ENCODE assay signal across 25 mouse cellular contexts in the genomic region with DNA sequence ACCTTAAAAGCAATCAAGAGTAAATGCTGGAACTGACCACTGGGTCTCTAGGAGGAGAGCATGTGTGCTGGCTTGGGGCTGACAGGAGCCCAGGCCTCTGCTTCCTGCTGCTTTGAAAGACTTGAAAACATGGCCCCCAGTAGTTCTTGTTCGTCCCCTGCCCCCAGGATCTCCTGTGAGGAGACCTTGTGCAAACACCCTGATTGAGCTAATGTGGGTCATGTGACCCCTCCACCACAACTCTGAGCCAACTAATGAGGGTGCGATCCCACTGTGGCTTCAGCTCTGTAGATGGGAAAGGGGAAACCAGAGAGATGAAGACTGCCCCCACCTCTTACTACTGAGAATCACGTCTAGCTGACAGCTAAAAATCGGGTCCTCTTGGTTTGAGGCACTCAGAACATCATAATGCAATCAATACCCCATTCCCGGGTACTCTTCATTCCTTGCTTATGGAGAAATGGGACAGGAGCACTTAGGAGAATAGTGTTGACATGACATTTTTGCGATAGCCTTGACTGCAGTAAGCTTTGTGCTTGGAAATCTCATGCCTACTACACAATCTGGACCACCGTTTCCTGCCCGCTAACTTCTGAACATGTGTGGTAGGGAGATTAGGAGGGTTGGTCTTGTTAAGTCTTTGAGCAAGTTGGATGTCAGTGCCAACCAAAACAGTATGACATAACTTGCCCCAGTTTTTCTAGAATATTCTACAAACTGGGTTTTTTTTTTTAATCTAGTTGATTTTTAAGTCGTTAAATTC.
DNase-seq lines count a peak whose midpoint lies in the region; ATAC-seq and TF ChIP-seq lines count a peak whose summit lies in the region.
"Had no signal": no experiment of that assay in that cellular context is flagged by ENCODE, and none has a peak within 500 bp of the region (broad histone marks: within the 10 kb centered on the region; RNA-seq: fewer than 3 reads in every experiment).

No protein-coding gene starts in this region.

- H3K9ac ChIP-seq in heart, embryonic 16.5 days (ENCODE audit: low read length): no peak overlapping the region
- H3K9ac ChIP-seq in MEL (ENCODE audit: control insufficient read depth, low read depth, low read length, poor library complexity, severe bottlenecking): no peak overlapping the region
- H3K9ac ChIP-seq: forebrain, embryonic 12.5 days; midbrain, embryonic 15.5 days; neural tube, embryonic 15.5 days; stomach, embryonic 15.5 days had no signal

- peak in 1 of 2 experiments; percentile 36; a peak in 2 of 4 replicates for TF ChIP-seq EP300 in MEL (IDR thresholded peaks at IDR 0.05; ENCODE audit: low read depth in 1 of 2, low read length in 2 of 2)

- peak; percentile 40 for ATAC-seq in frontal cortex, adult (ENCODE audit: low TSS enrichment)
- peak; percentile 66 for ATAC-seq in heart, embryonic 16.5 days (replicated peaks; ENCODE audit: extremely low read depth, insufficient read depth, low FRiP score)
- ATAC-seq in megakaryocyte progenitor cell, adult 5-6 weeks (replicated peaks; ENCODE audit: poor library complexity): peak; percentile 93
- ATAC-seq: hindbrain, postnatal 0 days; intestine, postnatal 0 days; midbrain, embryonic 15.5 days had no signal

- TF ChIP-seq RAD21 in MEL (IDR thresholded peaks at IDR 0.05; ENCODE audit: low read depth, low read length): no peak

- no peaks in the 10 kb centered on the region for H3K27me3 ChIP-seq in heart, embryonic 16.5 days (ENCODE audit: control insufficient read depth, insufficient read depth, low read length)
- H3K27me3 ChIP-seq in MEL (ENCODE audit: control insufficient read depth in 1 of 2, insufficient read depth in 2 of 2, low read length in 2 of 2): peaks cover 7 to 10% of the 10 kb centered on the region in 2 experiments
- H3K27me3 ChIP-seq: forebrain, embryonic 12.5 days; midbrain, embryonic 15.5 days; neural tube, embryonic 15.5 days; stomach, embryonic 15.5 days had no signal

- H3K4me2 ChIP-seq in heart, embryonic 16.5 days (ENCODE audit: low read depth, low read length): no peak overlapping the region
- H3K4me2 ChIP-seq: forebrain, embryonic 12.5 days; midbrain, embryonic 15.5 days; neural tube, embryonic 15.5 days; stomach, embryonic 15.5 days had no signal

- DNase-seq in frontal cortex, postnatal 25 days (ENCODE audit: low spot score in 2 of 2): no peak
- DNase-seq in heart, postnatal 10 days: no peak
- DNase-seq in MEL (ENCODE audit: low read depth, low spot score): peak; percentile 56
- no peak for DNase-seq in urinary bladder, postnatal 10 days (ENCODE audit: low spot score)
- DNase-seq: adrenal gland, postnatal 25 days; cerebellum, adult 18-20 months; cerebellum, postnatal 36 days; gastrocnemius, postnatal 25 days; lung, adult 18-20 months; lung, postnatal 14 days; right cerebral cortex, postnatal 14 days; thymus, adult 18-20 months had no signal

- H3K79me2 ChIP-seq in MEL (ENCODE audit: control insufficient read depth, insufficient read depth, low read length, poor library complexity): no peaks in the 10 kb centered on the region

- no peak for TF ChIP-seq POLR2A in MEL (IDR thresholded peaks at IDR 0.05; ENCODE audit: control insufficient read depth in 1 of 2, insufficient read depth in 1 of 2, low read depth in 1 of 2, low read length in 2 of 2, poor library complexity in 1 of 2)

- no peak overlapping the region for H3K4me3 ChIP-seq in heart, embryonic 16.5 days (ENCODE audit: low read length)
- H3K4me3 ChIP-seq in MEL (ENCODE audit: control insufficient read depth in 1 of 2, insufficient read depth in 1 of 2, low read depth in 2 of 2, low read length in 2 of 2): no peak overlapping the region
- H3K4me3 ChIP-seq: forebrain, embryonic 12.5 days; hindbrain, embryonic 10.5 days; megakaryocyte, embryonic 14.5 days; midbrain, embryonic 15.5 days; myocyte; neural tube, embryonic 15.5 days; stomach, embryonic 15.5 days had no signal

- 54% methylated on average over 9 of the region's 9 CpGs for WGBS in heart, embryonic 16.5 days

- intact Hi-C loops in heart, postnatal 10 days (cut with DNase I): loop anchor here (10.0 kb wide), 1 partner anchor 257 kb away; no protein-coding TSS in a partner anchor

- no peak overlapping the region for H3K27ac ChIP-seq in heart, embryonic 16.5 days (ENCODE audit: low read length)
- no peak overlapping the region for H3K27ac ChIP-seq in MEL (ENCODE audit: control insufficient read depth, low read depth, low read length)
- H3K27ac ChIP-seq: forebrain, embryonic 12.5 days; hindbrain, embryonic 10.5 days; hindbrain, postnatal 0 days; midbrain, embryonic 15.5 days; neural tube, embryonic 15.5 days; stomach, embryonic 15.5 days had no signal

- peaks cover 20% of the 10 kb centered on the region for H3K4me1 ChIP-seq in heart, embryonic 16.5 days (ENCODE audit: control insufficient read depth, insufficient read depth, low read length)
- H3K4me1 ChIP-seq in MEL (ENCODE audit: control insufficient read depth in 1 of 2, insufficient read depth in 2 of 2, low read length in 2 of 2): no peaks in the 10 kb centered on the region
- H3K4me1 ChIP-seq: forebrain, embryonic 12.5 days had no signal

- no peaks in the 10 kb centered on the region for H3K36me3 ChIP-seq in heart, embryonic 16.5 days (ENCODE audit: control insufficient read depth, insufficient read depth)
- H3K36me3 ChIP-seq in MEL (ENCODE audit: control insufficient read depth in 1 of 2, insufficient read depth in 2 of 2, low read length in 2 of 2): no peaks in the 10 kb centered on the region
- H3K36me3 ChIP-seq: forebrain, embryonic 12.5 days; G1E; hindbrain, embryonic 10.5 days; midbrain, embryonic 15.5 days; neural tube, embryonic 15.5 days; stomach, embryonic 15.5 days had no signal

- H3K9me3 ChIP-seq in heart, embryonic 16.5 days (replicated peaks; ENCODE audit: control insufficient read depth, low read length): no peaks in the 10 kb centered on the region
- H3K9me3 ChIP-seq in MEL (replicated peaks; ENCODE audit: insufficient read depth, low read length): no peaks in the 10 kb centered on the region
- H3K9me3 ChIP-seq: forebrain, embryonic 12.5 days; G1E; hindbrain, embryonic 10.5 days; megakaryocyte, embryonic 14.5 days; midbrain, embryonic 15.5 days; neural tube, embryonic 15.5 days; stomach, embryonic 15.5 days had no signal

- no peak for TF ChIP-seq CTCF in MEL (IDR thresholded peaks at IDR 0.05 in 2 of 3, conservative IDR thresholded peaks at IDR 0.05 in 1 of 3; ENCODE audit: control insufficient read depth in 1 of 3, insufficient read depth in 1 of 3, low read depth in 2 of 3, low read length in 3 of 3, poor library complexity in 1 of 3, severe bottlenecking in 1 of 3)

TF ChIP-seq in MEL, 35 proteins besides CTCF, POLR2A, EP300 and RAD21:
- TF ChIP-seq RCOR1 (IDR thresholded peaks at IDR 0.05; ENCODE audit: low read depth, low read length) (peak; percentile 60; the same call in 1 of the 2 replicates), TAL1 (IDR thresholded peaks at IDR 0.05; ENCODE audit: low read length) (peak; percentile 62), USF1 (IDR thresholded peaks at IDR 0.05; ENCODE audit: low read depth, low read length) (0 out of 2 replicates have a peak, but pooled peaks have one; percentile 6), UBTF (IDR thresholded peaks at IDR 0.05; ENCODE audit: borderline replicate concordance, insufficient read depth, low read depth, low read length) (no peak)

Comparison
In these comparisons a context has a peak if more than half of its experiments do, and no peak if none do; other contexts are left out.
1. ATAC-seq: peak in every context shown above with its lines; median percentile 93 in megakaryocyte progenitor cell, adult 5-6 weeks; 66 in heart, embryonic 16.5 days; 40 in frontal cortex, adult.